Mouse (Mus musculus): Measurements from ENCODE around the gene Prdm12.
A peak's percentile ranks its signal among the peaks of the same experiment; 100 is the strongest.

Gene Prdm12

GRCm38 (mm10) chr2:31639901-31640608 lies at the start of gene Prdm12:
Prdm12 (plus strand) TSS chr2:31640037.
- no peak for DNase-seq (ENCODE audit: low read depth)

- DNase-seq (ENCODE audit: low read depth): no peak
Observed at GRCm38 (mm10) chr2:31591799-31592484, 47.9 kb upstream of the Prdm12 start.

- no peak for DNase-seq (ENCODE audit: low read depth)
Observed at GRCm38 (mm10) chr2:31607555-31607954, 32.3 kb upstream of the Prdm12 start.

- no peak for DNase-seq (ENCODE audit: low read depth)
Observed at GRCm38 (mm10) chr2:31609859-31610261, 30.0 kb upstream of the Prdm12 start.

GRCm38 (mm10) chr2:31610922-31611321 lies 28.9 kb upstream of the Prdm12 start:
- DNase-seq (ENCODE audit: low read depth): no peak

- no peak for DNase-seq (ENCODE audit: low read depth)
Observed at GRCm38 (mm10) chr2:31611400-31611799, 28.4 kb upstream of the Prdm12 start.

GRCm38 (mm10) chr2:31612627-31613026 lies 27.2 kb upstream of the Prdm12 start:
- DNase-seq (ENCODE audit: low read depth): no peak

- DNase-seq (ENCODE audit: low read depth): no peak
Observed at GRCm38 (mm10) chr2:31613781-31614180, 26.1 kb upstream of the Prdm12 start.

GRCm38 (mm10) chr2:31618484-31619161 lies 21.2 kb upstream of the Prdm12 start:
- no peak for DNase-seq (ENCODE audit: low read depth)

- DNase-seq (ENCODE audit: low read depth): no peak
Observed at GRCm38 (mm10) chr2:31619208-31619607, 20.6 kb upstream of the Prdm12 start.

GRCm38 (mm10) chr2:31633531-31633930 lies 6.3 kb upstream of the Prdm12 start:
- no peak for DNase-seq (ENCODE audit: low read depth)

- DNase-seq (ENCODE audit: low read depth): no peak
Observed at GRCm38 (mm10) chr2:31635281-31636137, 4.3 kb upstream of the Prdm12 start.

- no peak for DNase-seq (ENCODE audit: low read depth)
Observed at GRCm38 (mm10) chr2:31636138-31636741, 3.6 kb upstream of the Prdm12 start.

- no peak for DNase-seq (ENCODE audit: low read depth)
Observed at GRCm38 (mm10) chr2:31636742-31637141, 3.1 kb upstream of the Prdm12 start.

GRCm38 (mm10) chr2:31637311-31637710 lies 2.5 kb upstream of the Prdm12 start:
- no peak for DNase-seq (ENCODE audit: low read depth)

- peak; percentile 19 for DNase-seq (ENCODE audit: low read depth)
Observed at GRCm38 (mm10) chr2:31637807-31638206, 2.0 kb upstream of the Prdm12 start.

- no peak for DNase-seq (ENCODE audit: low read depth)
Observed at GRCm38 (mm10) chr2:31638581-31639465, 1.0 kb upstream of the Prdm12 start.

- no peak for DNase-seq (ENCODE audit: low read depth)
Observed at GRCm38 (mm10) chr2:31639466-31639760, 424 bp upstream of the Prdm12 start.

GRCm38 (mm10) chr2:31640609-31641507 lies 1.0 kb downstream of the Prdm12 start:
- no peak for DNase-seq (ENCODE audit: low read depth)

GRCm38 (mm10) chr2:31641508-31641830 lies 1.6 kb downstream of the Prdm12 start:
- no peak for DNase-seq (ENCODE audit: low read depth)
